Mouse (Mus musculus) spleen, postnatal 4 days (tissue): ENCODE results near the gene Vps11.
A peak's percentile ranks its signal among the peaks of the same experiment; 100 is the strongest.
"Not testable (repeated sequence)": the region's sequence is repeated elsewhere in the genome, so short reads cannot be mapped to it uniquely, and the experiment has no call there.

ENCODE experiments used
- DNase-seq, 2 experiments: peaks; one replicate each; pipeline ENCODE4 v3.0.0; 2022; ENCODE audit warnings: low spot score in 2 of 2

Gene Vps11

GRCm38 (mm10) chr9:44376141-44376540 lies 14.7 kb upstream of the Vps11 start:
- DNase-seq = no peak

GRCm38 (mm10) chr9:44373386-44373785 lies 11.9 kb upstream of the Vps11 start:
- no peak for DNase-seq

- DNase-seq = no peak
Measured at GRCm38 (mm10) chr9:44364480-44364879, 3.0 kb upstream of the Vps11 start.

GRCm38 (mm10) chr9:44361931-44362330 lies 461 bp upstream of the Vps11 start:
- DNase-seq = not testable (repeated sequence)

GRCm38 (mm10) chr9:44357207-44357606 lies 4.3 kb downstream of the Vps11 start:
- peak in 1 of 2 experiments; percentile 22 for DNase-seq

- DNase-seq = no peak
Measured at GRCm38 (mm10) chr9:44353142-44353541, 8.3 kb downstream of the Vps11 start.

- no peak for DNase-seq
Measured at GRCm38 (mm10) chr9:44352337-44352736, 9.1 kb downstream of the Vps11 start.

GRCm38 (mm10) chr9:44351396-44351795 lies 10.1 kb downstream of the Vps11 start:
- no peak for DNase-seq

GRCm38 (mm10) chr9:44348546-44348945 lies 12.9 kb downstream of the Vps11 start:
- DNase-seq = no peak

- DNase-seq = no peak
Measured at GRCm38 (mm10) chr9:44347621-44348020, 13.8 kb downstream of the Vps11 start.

GRCm38 (mm10) chr9:44347166-44347565 lies 14.3 kb downstream of the Vps11 start:
- no peak for DNase-seq

- no peak for DNase-seq
Measured at GRCm38 (mm10) chr9:44345570-44346433, 15.7 kb downstream of the Vps11 start.

- peak; percentile 91 to 92 for DNase-seq
Measured at GRCm38 (mm10) chr9:44343781-44344421, 17.6 kb downstream of the Vps11 start, which contains the start of gene Hmbs. Hmbs (minus strand) TSS chr9:44344228.

- DNase-seq = peak; percentile 79 to 85
Measured at GRCm38 (mm10) chr9:44343290-44343689, 18.2 kb downstream of the Vps11 start.

- DNase-seq = peak in 1 of 2 experiments; percentile 71
Measured at GRCm38 (mm10) chr9:44342605-44343004, 18.9 kb downstream of the Vps11 start.

- DNase-seq = peak; percentile 89 to 90
Measured at GRCm38 (mm10) chr9:44342173-44342572, 19.3 kb downstream of the Vps11 start.

GRCm38 (mm10) chr9:44341487-44341886 lies 20.0 kb downstream of the Vps11 start:
- DNase-seq = peak in 1 of 2 experiments; percentile 68

GRCm38 (mm10) chr9:44338574-44338973 lies 22.9 kb downstream of the Vps11 start:
- DNase-seq = no peak

GRCm38 (mm10) chr9:44337436-44338169 lies 23.9 kb downstream of the Vps11 start:
- no peak for DNase-seq

- peak in 1 of 2 experiments; percentile 25 for DNase-seq
Measured at GRCm38 (mm10) chr9:44336964-44337363, 24.5 kb downstream of the Vps11 start.

GRCm38 (mm10) chr9:44336513-44336912 lies 25.0 kb downstream of the Vps11 start:
- DNase-seq = not testable (repeated sequence)

- DNase-seq = no peak
Measured at GRCm38 (mm10) chr9:44336093-44336406, 25.4 kb downstream of the Vps11 start.
